Mouse (Mus musculus) retina, adult 2 months (tissue): ENCODE measurements around the gene Uba3.
A peak's percentile ranks its signal among the peaks of the same experiment; 100 is the strongest.

Source experiments
- DNase-seq: peaks from one replicate; pipeline ENCODE4 v3.0.0-alpha.2; 2012; ENCODE audit warnings: low read depth, low spot score

Uba3 gene

GRCm38 (mm10) chr6:97205439-97205885 is at the start of gene Uba3:
TSS of gene Uba3 (minus strand) at chr6:97205647.
- peak; percentile 97 for DNase-seq

GRCm38 (mm10) chr6:97252711-97253221 is 47.3 kb upstream of the Uba3 start, which contains the start of gene Lmod3:
TSS of gene Lmod3 (minus strand) at chr6:97252759.
- DNase-seq, result no peak

- DNase-seq, result no peak
Measured at GRCm38 (mm10) chr6:97252086-97252485, 46.6 kb upstream of the Uba3 start.

GRCm38 (mm10) chr6:97250966-97251365 is 45.5 kb upstream of the Uba3 start:
- DNase-seq, result peak; percentile 16

GRCm38 (mm10) chr6:97245200-97245599 is 39.8 kb upstream of the Uba3 start:
- DNase-seq, result no peak

- no peak for DNase-seq
Measured at GRCm38 (mm10) chr6:97242522-97242921, 37.1 kb upstream of the Uba3 start.

- DNase-seq, result no peak
Measured at GRCm38 (mm10) chr6:97240092-97240491, 34.6 kb upstream of the Uba3 start.

- no peak for DNase-seq
Measured at GRCm38 (mm10) chr6:97239360-97239759, 33.9 kb upstream of the Uba3 start.

GRCm38 (mm10) chr6:97236088-97236487 is 30.6 kb upstream of the Uba3 start:
- DNase-seq, result no peak

- DNase-seq, result no peak
Measured at GRCm38 (mm10) chr6:97234911-97235668, 29.6 kb upstream of the Uba3 start.

GRCm38 (mm10) chr6:97227067-97227847 is 21.8 kb upstream of the Uba3 start:
- DNase-seq, result no peak

GRCm38 (mm10) chr6:97226083-97226491 is 20.6 kb upstream of the Uba3 start:
- DNase-seq, result no peak

- no peak for DNase-seq
Measured at GRCm38 (mm10) chr6:97224505-97224904, 19.1 kb upstream of the Uba3 start.

GRCm38 (mm10) chr6:97223566-97223965 is 18.1 kb upstream of the Uba3 start:
- DNase-seq, result no peak

GRCm38 (mm10) chr6:97222931-97223467 is 17.6 kb upstream of the Uba3 start:
- DNase-seq, result no peak

GRCm38 (mm10) chr6:97222321-97222720 is 16.9 kb upstream of the Uba3 start:
- DNase-seq, result no peak

GRCm38 (mm10) chr6:97221205-97222025 is 16.0 kb upstream of the Uba3 start:
- DNase-seq, result no peak

- no peak for DNase-seq
Measured at GRCm38 (mm10) chr6:97220672-97221071, 15.2 kb upstream of the Uba3 start.

- no peak for DNase-seq
Measured at GRCm38 (mm10) chr6:97216154-97216821, 10.8 kb upstream of the Uba3 start.

GRCm38 (mm10) chr6:97211981-97212380 is 6.5 kb upstream of the Uba3 start:
- DNase-seq, result no peak
